Mouse (Mus musculus) frontal cortex, postnatal 10 days (tissue): ENCODE results near the gene Plxna2.

Experiments used
- DNase-seq, 2 experiments: peaks; one replicate each; pipeline ENCODE4 v3.0.0; 2022; ENCODE audit warnings: low spot score in 2 of 2, mixed read lengths in 1 of 2

The Plxna2 gene

DNA sequence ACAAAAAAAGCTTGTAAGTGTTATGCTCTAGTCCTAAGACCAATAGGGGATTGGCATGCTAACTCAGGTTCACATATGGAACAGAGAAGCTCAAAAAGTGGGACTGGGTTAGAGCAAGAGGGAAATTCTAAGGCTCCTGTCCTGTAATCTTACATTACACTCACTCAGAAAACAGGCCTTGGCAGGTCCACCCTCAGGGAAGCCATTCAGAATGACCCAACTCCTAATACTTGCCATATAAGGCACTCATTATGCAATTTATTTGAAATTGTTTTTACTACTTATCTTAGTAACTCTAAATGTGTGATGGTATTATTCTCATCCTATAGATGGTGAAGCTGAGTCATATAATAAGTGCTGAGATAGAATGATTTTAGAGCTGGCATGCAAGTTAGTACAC is 146.9 kb downstream of the Plxna2 start:
- DNase-seq: no peak

DNA sequence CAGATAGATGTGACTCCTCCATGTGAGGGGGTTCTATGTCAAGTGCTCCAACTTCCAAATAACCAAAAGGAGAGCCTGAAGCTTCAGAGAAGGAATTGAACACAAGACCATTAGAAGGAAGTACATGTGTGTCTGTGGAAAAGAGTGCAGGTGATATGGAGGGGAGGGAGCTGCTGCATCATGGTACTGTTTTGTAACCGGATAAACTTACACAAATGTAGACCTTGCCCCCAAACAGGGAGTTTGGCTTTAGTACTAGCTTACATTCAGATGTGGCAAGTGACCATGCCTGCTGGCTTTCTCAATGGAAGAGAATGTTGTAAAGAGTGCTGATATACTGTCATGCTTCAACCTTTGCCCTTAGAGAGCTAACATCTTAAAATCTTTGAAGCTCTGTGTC is 150.8 kb downstream of the Plxna2 start:
- DNase-seq: no peak

DNA sequence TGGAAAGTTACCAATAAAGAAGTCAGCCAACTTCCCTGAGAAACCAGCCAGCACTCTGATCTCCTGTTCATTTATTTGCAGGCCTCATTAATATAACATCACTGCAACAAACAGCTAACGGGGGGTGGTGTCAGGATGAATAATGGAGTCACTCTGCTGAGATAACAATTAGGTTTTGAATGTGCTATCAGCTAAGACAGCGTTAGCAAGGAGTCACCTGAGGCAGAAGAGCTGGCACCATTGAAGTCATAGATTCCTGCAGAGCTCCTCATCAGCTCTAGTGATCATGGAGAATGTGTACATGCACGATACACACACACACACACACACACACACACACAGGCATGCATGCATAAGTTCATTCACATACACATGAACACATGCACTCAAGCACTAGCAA is 154.0 kb downstream of the Plxna2 start:
- DNase-seq: no peak

DNA sequence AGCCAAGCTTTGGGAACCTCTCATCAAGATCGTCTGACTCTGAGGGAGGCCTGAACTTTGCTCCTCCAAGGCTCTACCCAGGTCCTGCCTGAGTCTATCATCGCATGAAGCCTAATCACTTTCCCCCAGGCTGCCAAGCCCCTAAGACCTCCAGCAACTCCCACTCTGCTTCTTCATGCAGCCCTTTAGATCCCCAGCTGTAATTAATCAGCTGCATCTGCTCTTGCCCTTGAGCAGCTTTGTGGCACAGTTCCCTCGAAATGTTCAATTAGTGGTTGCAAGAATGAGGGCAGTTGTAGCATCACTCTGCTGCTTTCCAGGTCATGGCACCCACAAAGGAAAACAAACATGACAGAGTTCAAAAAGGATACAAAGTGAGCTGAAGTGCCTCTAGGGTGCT is 155.9 kb downstream of the Plxna2 start:
- DNase-seq: no peak

GRCm38 (mm10) chr1:194774350-194774749 is 156.3 kb downstream of the Plxna2 start:
- DNase-seq: no peak

DNA sequence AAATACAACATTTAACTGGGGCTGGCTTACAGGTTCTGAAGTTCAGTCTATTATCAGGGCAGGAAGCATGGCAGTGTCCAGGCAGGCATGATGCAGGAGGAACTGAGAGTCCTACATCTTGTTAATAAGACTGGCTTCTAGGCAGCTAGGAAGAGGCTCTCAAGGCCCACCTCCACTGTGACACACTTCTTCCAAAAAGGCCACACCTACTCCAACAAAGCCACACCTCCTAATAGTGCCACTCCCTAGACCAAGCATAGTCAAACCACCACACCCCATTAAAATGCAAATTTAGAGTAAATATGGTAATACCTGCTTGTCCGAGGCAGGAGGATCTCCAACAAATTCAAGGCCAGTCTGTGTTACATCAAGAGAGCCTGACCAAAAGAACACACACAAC is 156.7 kb downstream of the Plxna2 start:
- no peak for DNase-seq

DNA sequence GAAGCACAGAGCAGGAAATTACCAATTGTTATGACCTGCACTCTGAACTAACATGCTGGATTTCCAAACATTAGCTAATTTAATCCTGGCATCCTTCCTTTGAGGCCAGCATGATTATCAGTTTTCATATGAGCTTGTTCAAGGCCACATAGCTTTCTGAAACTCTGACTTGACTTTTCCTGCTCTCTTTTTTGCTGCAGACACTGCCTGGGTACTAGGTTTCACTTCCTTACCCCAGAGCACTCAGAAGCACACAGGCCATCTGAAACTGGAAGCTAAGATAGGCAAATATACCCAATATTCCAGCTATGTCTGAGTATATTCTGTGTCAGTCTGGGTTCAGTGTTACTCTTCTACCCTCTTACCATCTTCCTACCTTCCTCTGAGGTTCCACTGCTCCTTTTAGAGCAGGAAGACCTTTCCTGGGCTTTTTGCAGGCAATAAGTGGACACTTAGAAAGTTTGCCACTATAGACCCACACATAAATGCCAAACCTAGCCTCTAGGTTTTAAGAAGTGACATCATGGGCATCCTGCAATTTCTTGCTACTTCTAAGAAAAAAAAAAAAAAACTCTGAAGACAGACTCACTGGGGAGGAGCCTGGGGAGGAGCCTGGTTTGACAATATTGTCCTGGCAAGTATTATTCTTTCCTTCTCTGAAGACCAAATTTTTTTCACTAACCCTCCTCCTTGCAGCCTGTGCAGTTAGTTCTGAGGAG is 157.8 kb downstream of the Plxna2 start:
- no peak for DNase-seq

DNA sequence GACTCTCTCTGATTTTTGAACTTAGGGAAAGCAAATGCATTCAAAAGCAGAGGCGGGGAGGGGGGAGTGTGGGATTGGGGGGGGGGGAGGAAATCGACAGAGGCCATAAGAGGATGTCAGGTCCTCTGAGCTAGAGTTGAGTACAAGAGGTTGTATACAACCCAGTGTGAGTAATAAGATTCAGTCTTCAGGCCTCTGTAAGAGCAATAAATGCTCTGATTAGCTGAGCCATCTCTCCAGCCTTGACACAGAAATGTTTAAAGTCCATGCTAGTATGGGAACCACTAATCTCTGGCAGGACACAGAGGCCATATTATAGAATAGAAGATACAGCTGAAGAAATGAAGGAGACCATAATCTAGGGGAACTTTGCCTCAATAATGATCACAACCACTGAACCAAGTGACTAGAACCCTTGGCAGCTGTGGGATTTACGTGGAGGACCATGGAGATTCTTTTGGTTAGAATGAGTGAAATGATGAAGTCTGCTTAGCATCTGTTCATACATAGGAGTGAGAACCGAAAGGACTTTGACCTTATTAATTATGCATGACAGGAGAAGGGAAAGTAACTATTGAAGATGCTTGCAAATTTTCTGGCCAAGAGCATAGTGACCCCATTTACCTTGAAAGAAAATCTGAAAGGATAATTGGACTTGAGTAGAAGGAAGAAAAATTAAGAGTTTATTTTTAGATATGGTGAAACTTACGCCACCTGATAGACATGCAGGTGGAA is 158.7 kb downstream of the Plxna2 start:
- no peak for DNase-seq

DNA sequence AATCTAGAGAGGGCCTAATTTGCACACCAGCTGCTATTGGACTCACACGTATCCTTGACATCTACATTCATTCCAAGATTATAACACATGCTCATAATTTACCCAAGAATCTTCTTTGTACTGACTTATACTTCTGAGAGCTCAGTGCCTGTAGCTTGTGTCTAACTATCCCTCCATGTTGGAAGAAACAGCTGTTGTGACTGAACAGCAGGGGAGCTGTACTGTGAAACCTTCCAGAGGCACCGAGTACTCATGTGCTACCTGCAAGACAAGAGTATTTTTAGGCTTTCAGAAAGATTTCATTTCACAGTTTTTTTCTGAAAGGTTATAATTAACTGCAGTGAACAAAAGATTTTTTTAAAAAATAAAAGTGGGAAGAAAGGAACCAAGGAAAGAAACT is 159.6 kb downstream of the Plxna2 start:
- no peak for DNase-seq

DNA sequence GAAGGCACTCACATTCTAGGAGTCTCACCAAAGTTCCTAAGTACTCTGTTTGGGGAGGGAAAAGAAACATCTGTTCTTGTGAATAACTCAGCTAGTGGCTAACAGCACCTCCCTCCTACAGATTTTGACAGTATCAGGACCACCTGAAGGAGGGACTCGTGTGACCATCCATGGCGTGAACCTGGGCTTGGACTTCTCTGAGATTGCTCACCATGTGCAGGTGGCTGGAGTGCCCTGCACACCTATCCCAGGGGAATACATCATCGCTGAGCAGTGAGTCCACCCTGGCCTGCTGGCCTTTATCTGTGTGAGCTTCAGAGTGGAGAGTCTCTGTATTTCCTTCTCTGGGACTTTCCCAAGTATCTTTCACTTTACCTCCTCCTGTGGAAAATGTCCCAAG is 162.4 kb downstream of the Plxna2 start:
- no peak for DNase-seq

DNA sequence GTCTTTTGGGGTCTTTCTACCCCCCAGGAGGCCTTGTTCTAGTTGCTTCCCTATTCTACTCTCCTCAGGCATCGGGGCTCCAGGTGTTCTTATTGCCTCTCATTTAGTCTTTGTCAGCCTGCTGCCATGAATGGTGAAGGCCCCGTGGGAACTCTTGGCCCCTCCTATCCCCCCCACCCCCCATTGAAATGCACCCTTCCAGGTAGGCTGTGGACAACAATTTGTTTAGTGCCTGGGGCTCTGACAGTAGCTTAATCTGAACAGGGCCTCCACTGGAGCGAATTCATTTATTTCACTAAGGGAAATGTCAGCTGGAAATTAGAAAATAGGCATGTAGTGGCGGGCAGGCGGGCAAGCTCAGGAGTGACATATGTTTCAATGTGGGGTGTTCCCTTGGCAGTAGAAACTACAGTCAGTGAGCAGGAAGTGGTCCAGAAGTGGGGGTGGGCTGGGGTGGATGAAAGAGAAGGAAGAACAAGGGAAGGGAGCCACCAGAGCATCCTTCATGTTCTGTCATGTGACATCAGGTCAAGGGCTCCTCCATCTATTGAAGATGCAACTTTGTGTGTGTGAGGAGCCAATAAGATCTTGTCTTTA is 162.9 kb downstream of the Plxna2 start:
- no peak for DNase-seq

DNA sequence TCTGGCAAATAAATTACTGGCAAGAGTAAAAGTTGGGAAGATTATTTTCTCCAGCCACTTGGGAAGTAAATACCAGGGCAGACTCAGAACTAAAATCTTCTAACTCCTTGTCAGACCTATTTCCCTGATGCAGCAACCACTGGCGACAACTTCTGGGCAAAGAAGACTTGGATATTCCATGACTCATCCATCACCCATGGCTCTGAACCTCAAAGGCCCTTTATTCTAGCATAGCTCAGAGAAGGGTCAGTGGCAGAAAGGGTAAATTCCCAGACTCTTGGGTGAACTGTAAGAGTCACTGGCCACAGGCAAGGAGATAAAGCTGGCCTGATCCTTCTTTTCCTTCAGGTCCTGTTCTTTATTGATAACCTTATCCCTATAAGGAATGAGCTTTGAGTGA is 163.5 kb downstream of the Plxna2 start:
- DNase-seq: no peak

DNA sequence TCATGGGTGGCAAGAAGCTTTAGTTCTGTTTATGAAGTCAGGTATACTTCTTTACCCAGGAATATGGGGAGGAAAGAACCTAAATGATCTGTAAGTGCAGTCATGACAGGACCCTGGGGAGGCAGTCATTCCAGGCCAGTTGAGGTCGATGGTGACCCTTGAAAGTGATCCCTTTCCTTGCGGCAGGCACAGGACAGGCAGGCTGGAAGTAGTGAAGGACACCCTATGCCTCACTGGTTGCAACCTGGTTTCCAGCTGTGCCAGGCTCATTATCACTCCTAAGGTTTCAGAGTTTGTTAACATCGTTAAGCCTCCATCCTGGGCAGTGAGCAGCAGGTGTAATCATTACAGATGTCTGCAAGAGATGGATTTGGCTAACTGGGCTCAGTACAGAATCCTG is 164.3 kb downstream of the Plxna2 start:
- DNase-seq: no peak

GRCm38 (mm10) chr1:194787626-194788025 is 169.6 kb downstream of the Plxna2 start:
- DNase-seq: no peak

GRCm38 (mm10) chr1:194793226-194793924 is 175.4 kb downstream of the Plxna2 start:
- DNase-seq: no peak

DNA sequence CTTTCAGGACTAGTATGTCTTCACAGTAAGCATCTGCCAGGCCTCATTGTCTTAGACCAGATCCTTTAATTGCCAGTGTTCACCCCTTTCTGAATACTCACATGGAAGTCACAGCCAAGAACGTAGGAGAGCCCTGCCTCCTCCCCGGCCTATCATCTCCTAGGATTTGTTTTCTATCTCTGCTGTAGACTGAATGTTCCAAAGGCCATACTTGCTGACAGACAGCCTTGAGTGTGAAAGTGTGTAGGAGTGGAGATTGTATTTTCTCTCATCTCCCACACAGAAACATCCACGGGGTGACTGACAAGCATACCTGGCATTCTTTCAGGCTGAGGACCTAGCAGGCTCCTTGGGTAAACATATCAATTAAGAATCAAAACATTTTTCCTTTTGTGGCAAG is 177.3 kb downstream of the Plxna2 start:
- DNase-seq: peak in 1 of 2 experiments; percentile 25

- no peak for DNase-seq
Observed at GRCm38 (mm10) chr1:194797843-194798242, 179.8 kb downstream of the Plxna2 start.

GRCm38 (mm10) chr1:194798511-194798910 is 180.5 kb downstream of the Plxna2 start:
- DNase-seq: no peak

DNA sequence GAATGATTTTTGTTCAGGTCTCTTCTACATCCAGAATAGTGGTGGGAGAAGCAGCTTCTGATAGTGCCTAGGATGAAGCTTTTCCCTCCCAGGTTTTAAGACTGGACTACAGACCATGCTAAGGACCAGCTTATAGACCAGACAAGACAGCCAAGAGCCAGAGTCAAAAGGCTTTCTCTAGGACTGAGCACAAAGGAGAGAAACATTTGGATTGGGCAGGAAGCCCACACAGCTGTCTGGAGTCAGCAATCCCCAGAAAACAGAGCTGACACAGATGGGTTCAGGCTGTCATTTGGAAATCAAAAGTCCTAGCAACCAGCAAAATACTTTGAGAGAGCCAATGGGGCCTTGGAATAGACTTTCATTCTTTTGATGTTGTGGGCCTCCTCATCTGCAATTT is 190.2 kb downstream of the Plxna2 start:
- DNase-seq: no peak

DNA sequence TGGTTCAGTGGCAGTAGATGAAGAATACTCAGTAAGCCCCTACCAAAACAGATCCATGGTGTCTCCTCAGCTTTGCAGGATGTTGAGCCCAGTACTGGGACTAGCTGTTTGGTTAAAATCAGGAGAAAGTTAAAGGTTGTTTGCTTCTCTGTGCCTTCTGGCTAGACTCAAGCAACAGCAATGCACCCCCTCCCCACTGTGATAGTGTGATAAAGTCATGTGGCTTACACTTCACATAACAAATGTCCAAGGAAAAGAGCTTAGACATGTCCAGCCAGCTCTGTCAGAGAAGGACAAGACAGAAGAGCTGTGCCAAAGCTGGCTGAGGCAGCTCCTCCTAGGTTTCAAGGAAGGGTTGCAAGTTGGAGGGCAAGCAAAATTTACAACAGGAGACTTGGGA is 190.7 kb downstream of the Plxna2 start:
- no peak for DNase-seq

DNA sequence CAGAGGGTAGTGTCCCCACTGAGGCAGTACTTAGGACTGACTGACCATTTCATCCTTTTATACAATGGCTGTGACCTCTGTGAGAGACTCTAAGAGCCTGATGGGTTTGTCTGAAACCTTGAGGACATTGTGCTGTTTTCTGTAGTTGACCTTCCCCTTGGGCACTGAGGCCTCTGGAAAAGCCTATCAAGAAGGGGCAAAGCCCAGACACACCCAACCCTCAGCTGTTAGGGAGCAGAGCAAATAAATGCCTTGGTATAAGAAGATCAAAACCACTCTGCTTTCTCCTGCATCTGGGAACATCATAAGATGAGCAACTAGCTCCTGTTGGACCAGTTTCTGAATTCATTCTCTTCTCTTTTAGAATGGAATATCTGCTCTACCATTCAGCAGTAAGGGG is 191.6 kb downstream of the Plxna2 start:
- DNase-seq: no peak

DNA sequence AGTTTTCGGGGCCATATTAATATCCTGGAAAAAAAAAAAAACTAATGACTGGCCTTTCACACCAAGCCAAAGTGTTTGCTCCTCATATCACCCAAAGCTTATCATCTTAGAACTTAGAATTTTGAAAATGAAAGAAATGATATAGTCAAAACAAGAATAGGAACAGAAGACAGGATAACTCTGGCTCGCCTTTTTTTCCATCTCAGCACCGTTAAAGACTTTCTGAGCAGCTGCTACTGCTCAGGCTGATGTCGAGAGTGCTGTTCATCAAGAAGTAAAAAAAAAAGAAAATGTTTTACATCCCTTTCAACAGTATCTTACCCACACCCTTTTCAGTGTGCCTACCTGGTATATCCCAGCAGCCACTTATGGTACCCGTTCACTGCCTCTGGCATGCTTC is 196.2 kb downstream of the Plxna2 start:
- DNase-seq: no peak

DNA sequence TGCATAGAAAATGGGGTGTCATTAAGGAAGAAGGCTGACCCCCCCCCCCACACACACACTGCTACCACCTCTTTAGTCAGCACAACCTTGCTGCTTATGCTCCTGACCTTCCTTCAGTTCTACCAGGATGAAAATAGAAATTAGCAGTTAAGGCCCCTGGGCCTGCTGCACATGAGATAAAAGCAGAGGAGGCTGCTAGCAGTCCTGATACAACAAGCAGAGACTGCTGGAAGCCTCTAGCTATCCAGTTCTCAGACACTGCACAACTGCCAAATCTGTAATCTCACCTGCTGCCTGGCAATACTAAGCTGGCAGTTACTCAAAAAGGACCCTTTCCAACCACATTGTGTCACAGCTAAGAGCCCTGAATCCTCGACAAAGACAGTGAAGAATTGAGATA is 197.5 kb downstream of the Plxna2 start:
- DNase-seq: no peak
